8 mouse cellular contexts compared by ENCODE assay signal in genomic region chr1:177794866-177795265, GRCm38 (mm10). TPM values are rescaled to one million over a fixed set of nuclear protein-coding genes. Genes with fewer than 3 reads are reported as not detected.
DNase-seq lines count a peak whose midpoint lies in the region; ATAC-seq and TF ChIP-seq lines count a peak whose summit lies in the region.

No protein-coding gene starts in this region.

- no peaks in the 10 kb centered on the region for H3K4me1 ChIP-seq in ES-Bruce4 (ENCODE audit: control insufficient read depth, insufficient read depth, low read length)
- peaks cover 34% of the 10 kb centered on the region for H3K4me1 ChIP-seq in forebrain, embryonic 10.5 days
- H3K4me1 ChIP-seq in kidney, embryonic 15.5 days: peaks cover 12% of the 10 kb centered on the region
- H3K4me1 ChIP-seq in midbrain, embryonic 15.5 days: peaks cover 10% of the 10 kb centered on the region

- no peaks in the 10 kb centered on the region for H3K27me3 ChIP-seq in ES-Bruce4 (ENCODE audit: control insufficient read depth, insufficient read depth, low read length, poor library complexity, severe bottlenecking)
- no peaks in the 10 kb centered on the region for H3K27me3 ChIP-seq in forebrain, embryonic 10.5 days (ENCODE audit: poor library complexity, severe bottlenecking)
- no peaks in the 10 kb centered on the region for H3K27me3 ChIP-seq in kidney, embryonic 15.5 days
- no peaks in the 10 kb centered on the region for H3K27me3 ChIP-seq in midbrain, embryonic 15.5 days (replicated peaks)

- peaks cover 4% of the 10 kb centered on the region; the same call in 1 of the 2 replicates for H3K36me3 ChIP-seq in ES-Bruce4 (ENCODE audit: control insufficient read depth, insufficient read depth, low read length, poor library complexity, severe bottlenecking)
- H3K36me3 ChIP-seq in forebrain, embryonic 10.5 days (replicated peaks): peaks cover 2% of the 10 kb centered on the region
- peaks cover 3% of the 10 kb centered on the region; the same call in 1 of the 2 replicates for H3K36me3 ChIP-seq in kidney, embryonic 15.5 days
- no peaks in the 10 kb centered on the region for H3K36me3 ChIP-seq in midbrain, embryonic 15.5 days (replicated peaks)

- peak overlapping the region; percentile 87 for H3K4me3 ChIP-seq in gastrocnemius, adult 2 months
- peak overlapping the region; percentile 61 for H3K4me3 ChIP-seq in ES-Bruce4 (ENCODE audit: low read depth, low read length)
- peak overlapping the region; percentile 91 for H3K4me3 ChIP-seq in forebrain, embryonic 10.5 days
- peak overlapping the region; percentile 81 for H3K4me3 ChIP-seq in kidney, embryonic 15.5 days (replicated peaks)
- peak overlapping the region; percentile 97 for H3K4me3 ChIP-seq in midbrain, embryonic 15.5 days

- no peak for TF ChIP-seq CTCF in gastrocnemius, adult 2 months (IDR thresholded peaks at IDR 0.05)
- no peak for TF ChIP-seq CTCF in ES-Bruce4 (IDR thresholded peaks at IDR 0.05; ENCODE audit: low read depth, low read length)

- intact Hi-C loops in gastrocnemius, adult 2 months (cut with DNase I): loop anchor here (5.0 to 10.0 kb wide), 3 partner anchors 93 to 350 kb away; partner anchors contain the start of gene Zbtb18

- ATAC-seq in kidney, embryonic 15.5 days (replicated peaks; ENCODE audit: low FRiP score): no peak
- no peak for ATAC-seq in midbrain, embryonic 15.5 days (replicated peaks)

- H3K9me3 ChIP-seq in ES-Bruce4 (replicated peaks; ENCODE audit: control insufficient read depth, insufficient read depth, low read length, poor library complexity, severe bottlenecking): peaks cover 5% of the 10 kb centered on the region; the same call in 1 of the 2 replicates
- peaks cover 2% of the 10 kb centered on the region; the same call in 1 of the 2 replicates for H3K9me3 ChIP-seq in forebrain, embryonic 10.5 days
- H3K9me3 ChIP-seq in kidney, embryonic 15.5 days (replicated peaks): peaks cover 2% of the 10 kb centered on the region; the same call in 1 of the 2 replicates
- no peaks in the 10 kb centered on the region for H3K9me3 ChIP-seq in midbrain, embryonic 15.5 days

- H3K27ac ChIP-seq in gastrocnemius, adult 2 months: peak overlapping the region; percentile 99
- H3K27ac ChIP-seq in ES-Bruce4 (ENCODE audit: insufficient read depth, low read length): peak overlapping the region; percentile 72
- H3K27ac ChIP-seq in forebrain, embryonic 10.5 days: peak overlapping the region; percentile 95
- H3K27ac ChIP-seq in kidney, embryonic 15.5 days: peak overlapping the region; percentile 67; the same call in 1 of the 2 replicates
- H3K27ac ChIP-seq in midbrain, embryonic 15.5 days: no peak overlapping the region

- WGBS in forebrain, embryonic 10.5 days: 13% methylated on average over 8 of the region's 8 CpGs
- 5% methylated on average over 8 of the region's 8 CpGs for WGBS in kidney, embryonic 15.5 days
- 6% methylated on average over 8 of the region's 8 CpGs for WGBS in midbrain, embryonic 15.5 days

- peak overlapping the region; percentile 82 for H3K9ac ChIP-seq in ES-Bruce4 (ENCODE audit: low read depth, poor library complexity, severe bottlenecking)
- peak overlapping the region; percentile 79 for H3K9ac ChIP-seq in kidney, embryonic 15.5 days
- peak overlapping the region; percentile 30; the same call in 1 of the 2 replicates for H3K9ac ChIP-seq in midbrain, embryonic 15.5 days

- no peak for DNase-seq in gastrocnemius, adult 2 months
- no peak for DNase-seq in gastrocnemius, postnatal 25 days
- peak; percentile 26 for DNase-seq in forebrain, embryonic 10.5 days (ENCODE audit: extremely low spot score, low spot score)
- DNase-seq in layer of hippocampus, postnatal 25 days (ENCODE audit: extremely low spot score in 1 of 2, low spot score in 1 of 2): no peak
- DNase-seq in adipocyte (ENCODE audit: low spot score): no peak

- no peak for TF ChIP-seq POLR2A in ES-Bruce4 (IDR thresholded peaks at IDR 0.05; ENCODE audit: insufficient read depth, low read length)

- H3K4me2 ChIP-seq in kidney, embryonic 15.5 days: peak overlapping the region; percentile 72
- peak overlapping the region; percentile 74 for H3K4me2 ChIP-seq in midbrain, embryonic 15.5 days

- no peak for TF ChIP-seq EP300 in ES-Bruce4 (IDR thresholded peaks at IDR 0.05; ENCODE audit: insufficient read depth, low read depth, low read length)

RNA-seq across cellular contexts. Expression of gene Adss, which starts 1.4 kb away (rescaled TPM):
- total RNA-seq in gastrocnemius, adult 2 months (2021): 1 to 10 TPM; 8.1 to 9.7 TPM
- 1 to 10 TPM; 8.4 to 8.8 TPM for total RNA-seq in gastrocnemius, postnatal 25 days (2021)
- polyA plus RNA-seq in ES-Bruce4 (2011; ENCODE audit: insufficient read depth, insufficient read length, low read depth, missing spikeins): 157 and 166 TPM in 2 replicates
- 50.8 and 54.2 TPM in 2 replicates for polyA plus RNA-seq in forebrain, embryonic 10.5 days (2016; fragmentation: Nextera tagmentation; extraction: Ambion mirVana)
- polyA plus RNA-seq in kidney, embryonic 15.5 days (2015; fragmentation: Nextera tagmentation; extraction: Ambion mirVana): 54.0 and 57.1 TPM in 2 replicates
- polyA plus RNA-seq in midbrain, embryonic 15.5 days (2015; fragmentation: Nextera tagmentation; extraction: Ambion mirVana): 49.6 and 49.7 TPM in 2 replicates
- total RNA-seq in layer of hippocampus, postnatal 25 days (2021): 10 to 100 TPM; 68.6 to 69.1 TPM

Comparison
In these comparisons a context has a peak if more than half of its experiments do, and no peak if none do; other contexts are left out.
1. H3K9ac ChIP-seq: peak in every context shown above with its lines; median percentile 82 in ES-Bruce4; 79 in kidney, embryonic 15.5 days; 30 in midbrain, embryonic 15.5 days.